Mouse (Mus musculus) ES-Bruce4 (cell line): ENCODE results near the gene Kalrn.

ENCODE experiments used
- CTCF ChIP-seq: IDR thresholded peaks from one replicate; pipeline ENCODE4 v1.8.1; 2011; ENCODE audit warnings: low read depth, low read length
- EP300 ChIP-seq: IDR thresholded peaks from 2 replicates; pipeline ENCODE4 v1.6.1; 2011; ENCODE audit warnings: low read depth, low read length; ENCODE audit not compliant: insufficient read depth
- POLR2A ChIP-seq: IDR thresholded peaks from one replicate; pipeline ENCODE4 v1.8.1; 2011; ENCODE audit warnings: low read length; ENCODE audit not compliant: insufficient read depth

DNA sequence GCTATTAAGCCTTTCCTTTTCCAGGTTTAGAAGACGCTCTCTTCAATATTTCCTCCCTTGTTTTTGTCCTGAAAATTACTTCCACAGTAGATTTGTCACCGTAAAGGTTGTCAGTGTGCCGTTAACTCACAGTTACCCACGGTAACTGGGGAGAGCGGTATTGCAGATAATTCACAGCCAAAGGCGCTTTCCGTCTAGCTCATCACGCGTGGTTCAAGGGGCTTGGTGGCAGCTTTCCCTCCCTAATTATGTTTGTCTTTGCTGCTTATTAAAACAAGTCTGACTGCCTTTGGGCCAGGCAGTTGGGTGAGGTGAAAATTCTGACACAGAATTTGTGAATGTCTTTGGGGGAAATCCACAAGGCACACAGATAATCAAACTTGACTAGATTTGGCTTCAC is 243.5 kb downstream of the Kalrn start:
- TF ChIP-seq CTCF (no peak), POLR2A (no peak), EP300 (no peak)
